Mouse (Mus musculus) midbrain, embryonic 14.5 days (tissue): ENCODE data around the gene Foxd4. TPM values are rescaled to one million over a fixed set of nuclear protein-coding genes. Genes with fewer than 3 reads are reported as not detected.

ENCODE experiments used
- ATAC-seq: fragments of 200-750 bp; cut with Nextera tagmentation; 2 replicates; pipeline ENCODE4 v1.8.0; 2017; ENCODE audit warnings: moderate number of reproducible peaks, moderate library complexity; ENCODE audit not compliant: low FRiP score, low TSS enrichment
- DNase-seq: peaks from one replicate; pipeline ENCODE4 v3.0.0-alpha.2; 2015
- H3K27ac ChIP-seq: fragments of 300-500 bp; sonication (generic); replicated peaks from 2 replicates; pipeline ENCODE4 v1.5.1; 2014; ENCODE audit warnings: mild to moderate bottlenecking, low read depth, low read length, moderate library complexity
- H3K27me3 ChIP-seq: fragments of 300-500 bp; sonication (generic); 2 replicates; pipeline ENCODE4 v1.6.1; 2014; ENCODE audit warnings: low read length, control low read depth, mixed read lengths; ENCODE audit not compliant: control insufficient read depth, insufficient read depth
- H3K36me3 ChIP-seq: fragments of 300-500 bp; sonication (generic); 2 replicates; pipeline ENCODE4 v1.6.1; 2014; ENCODE audit warnings: low read length, control low read depth; ENCODE audit not compliant: control insufficient read depth, insufficient read depth
- H3K4me1 ChIP-seq: fragments of 300-500 bp; sonication (generic); 2 replicates; pipeline ENCODE4 v1.6.1; 2014; ENCODE audit warnings: mild to moderate bottlenecking, antibody characterized with exemption, low read length, control low read depth; ENCODE audit not compliant: control insufficient read depth, insufficient read depth
- H3K4me2 ChIP-seq: fragments of 300-500 bp; sonication (generic); 2 replicates; pipeline ENCODE4 v1.6.1; 2014; ENCODE audit warnings: mild to moderate bottlenecking, low read length, moderate library complexity
- H3K4me3 ChIP-seq: fragments of 300-500 bp; sonication (generic); replicated peaks from 2 replicates; pipeline ENCODE4 v1.5.1; 2014; ENCODE audit warnings: low read depth, low read length
- H3K9ac ChIP-seq: fragments of 300-500 bp; sonication (generic); replicated peaks from 2 replicates; pipeline ENCODE4 v1.6.1; 2014; ENCODE audit warnings: mild to moderate bottlenecking, low read length, moderate library complexity
- H3K9me3 ChIP-seq: fragments of 300-500 bp; sonication (generic); 2 replicates; pipeline ENCODE4 v1.6.1; 2016; ENCODE audit warnings: low read length, control low read depth, mixed read lengths; ENCODE audit not compliant: control insufficient read depth
- WGBS: fragments of 180-500 bp; shearing (Covaris S2); extraction: QIAGEN DNeasy Blood & Tissue Kit; methylation state at CpG from one replicate; pipeline ENCODE4 v1.1.7; 2014; 5-methylcytosine and 5-hydroxymethylcytosine counted together
- microRNA-seq: library from miRNA; unstranded; fragments of <30 nt; microRNA quantifications from one replicate; pipeline ENCODE4, GENCODE M21; 2016
- polyA plus RNA-seq: library from polyadenylated mRNA; unstranded; fragments of >200 nt; fragmentation: Nextera tagmentation; extraction: Ambion mirVana; gene quantifications from 2 replicates; pipeline ENCODE4 v1.2.1, GENCODE M21; 2014

The Foxd4 gene
- polyA plus RNA-seq, 1 experiment from 2014 or later, result not detected

DNA sequence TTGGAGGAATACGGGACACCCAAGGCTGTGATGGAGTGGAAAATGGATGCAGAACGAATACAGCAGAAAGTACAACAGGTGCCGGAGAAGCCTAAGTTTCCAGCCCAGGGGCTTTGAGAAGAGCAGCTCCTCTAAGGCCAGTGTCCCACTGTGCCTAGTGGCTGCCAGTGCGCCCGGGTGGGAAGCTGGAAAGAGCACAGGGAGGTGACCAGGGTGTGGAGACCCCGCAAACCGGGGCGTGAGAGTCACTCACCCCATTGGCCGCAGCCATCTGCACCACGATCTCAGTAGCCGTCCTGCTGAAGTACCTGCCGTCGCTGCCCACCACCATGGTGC, 39.8 kb downstream of the Foxd4 start:
- Histone ChIP-seq H3K4me3 (peak overlapping the region; percentile 34), H3K27me3 (peaks cover 27% of the 10 kb centered on the region), H3K36me3 (no peaks in the 10 kb centered on the region), H3K9ac (peak overlapping the region; percentile 39; the same call in 1 of the 2 replicates), H3K9me3 (no peaks in the 10 kb centered on the region), H3K4me1 (peaks cover 6% of the 10 kb centered on the region), H3K4me2 (peak overlapping the region; percentile 67), H3K27ac (no peak overlapping the region)
- ATAC-seq (no peak), DNase-seq (no peak)
- 21% methylated on average over 13 of the region's 13 CpGs for WGBS

DNA sequence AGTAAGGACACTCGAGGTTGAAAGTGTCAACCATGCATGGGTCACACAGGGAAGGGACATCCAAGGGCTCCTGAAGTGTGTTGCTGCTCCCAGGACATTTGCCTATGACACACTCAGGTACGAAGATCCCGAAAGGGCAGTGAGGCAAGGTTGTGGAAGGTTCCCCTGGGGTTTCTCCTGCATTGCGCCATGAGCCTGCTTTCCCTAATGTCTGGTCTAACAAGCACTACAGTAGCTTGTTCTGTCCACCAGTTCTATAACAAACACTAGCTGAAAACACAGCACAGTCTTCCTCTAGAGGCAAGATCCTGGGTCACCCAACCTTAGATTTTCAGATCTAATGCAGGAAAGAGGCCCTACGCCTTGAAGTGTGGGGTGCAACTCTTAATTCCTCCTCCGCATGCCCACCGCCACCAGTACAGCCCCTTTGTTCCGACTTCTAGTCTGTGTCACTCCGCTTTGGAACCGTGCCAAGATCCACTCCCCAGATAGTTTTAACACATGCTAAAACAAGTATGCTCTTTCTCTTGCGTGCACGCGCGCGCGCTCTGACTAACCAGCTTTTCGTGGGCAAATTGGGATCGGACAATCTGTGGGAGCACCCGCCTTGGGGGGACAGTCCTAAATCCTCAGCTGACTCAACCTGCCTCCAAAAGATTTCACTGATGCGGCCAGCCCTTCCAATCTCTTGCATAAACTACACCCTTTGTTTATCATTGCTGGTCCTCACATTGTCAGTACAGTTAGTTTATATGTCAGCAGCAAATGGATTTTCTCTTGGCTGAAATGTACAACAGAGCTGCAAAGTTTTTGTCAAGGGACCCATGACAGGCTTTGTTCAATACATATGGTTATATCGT, 49.3 kb downstream of the Foxd4 start:
- DNase-seq (peak; percentile 85), ATAC-seq (no peak)
- Histone ChIP-seq H3K4me2 (peak overlapping the region; percentile 34), H3K27ac (no peak overlapping the region), H3K4me1 (peaks cover 9% of the 10 kb centered on the region; the same call in 1 of the 2 replicates), H3K9ac (no peak overlapping the region; the same call in 1 of the 2 replicates), H3K36me3 (no peaks in the 10 kb centered on the region), H3K27me3 (no peaks in the 10 kb centered on the region), H3K9me3 (no peaks in the 10 kb centered on the region), H3K4me3 (0 out of 2 replicates have a peak overlapping the region, but pooled peaks have one; percentile 5)
- WGBS, result 51% methylated on average over 21 of the region's 21 CpGs

Small RNA genes lying within 50 kb of the gene (microRNA-seq; reads per million reads assigned to microRNA genes)
- not detected for gene Mir3084-1

Other genes with a start within 250 kb of the Foxd4 start
- 1.2 and 2.0 TPM in 2 replicates for gene Tmem252, start 227.2 kb downstream of the Foxd4 start, polyA plus RNA-seq
- 0.91 and 1.3 TPM in 2 replicates for gene Pgm5, start 39.3 kb downstream of the Foxd4 start, polyA plus RNA-seq
- 252 and 283 TPM in 2 replicates for gene Gm10053, start 25.5 kb downstream of the Foxd4 start, polyA plus RNA-seq
- gene Cbwd1, start 60.4 kb upstream of the Foxd4 start, polyA plus RNA-seq, result 12.5 and 15.0 TPM in 2 replicates
- gene Dock8, start 98.3 kb upstream of the Foxd4 start, polyA plus RNA-seq, result 0.41 and 0.55 TPM in 2 replicates